Mouse (Mus musculus): ENCODE results near the gene Trim32. TPM values are rescaled to one million over a fixed set of nuclear protein-coding genes. Genes with fewer than 3 reads are reported as not detected.
A peak's percentile ranks its signal among the peaks of the same experiment; 100 is the strongest.

The Trim32 gene
- 4.9 and 5.4 TPM in 2 replicates for total RNA-seq (2014; fragmentation: Nextera tagmentation)
- 6.1 and 11.0 TPM in 2 replicates for total RNA-seq (2017)

- ATAC-seq (replicated peaks; ENCODE audit: low FRiP score, low TSS enrichment, poor library complexity, severe bottlenecking): peak; percentile 98
Observed at GRCm38 (mm10) chr4:65604504-65605150, at the start of gene Trim32. Gene Trim32, plus strand, starts transcription at chr4:65604986.

- ATAC-seq (replicated peaks; ENCODE audit: low FRiP score, low TSS enrichment, poor library complexity, severe bottlenecking): no peak
Observed at GRCm38 (mm10) chr4:65565493-65565892, 39.3 kb upstream of the Trim32 start.

GRCm38 (mm10) chr4:65580254-65580653 lies 24.5 kb upstream of the Trim32 start:
- ATAC-seq (replicated peaks; ENCODE audit: low FRiP score, low TSS enrichment, poor library complexity, severe bottlenecking): no peak

- no peak for ATAC-seq (replicated peaks; ENCODE audit: low FRiP score, low TSS enrichment, poor library complexity, severe bottlenecking)
Observed at GRCm38 (mm10) chr4:65586947-65587346, 17.8 kb upstream of the Trim32 start.

GRCm38 (mm10) chr4:65589780-65590179 lies 15.0 kb upstream of the Trim32 start:
- 0 out of 2 replicates have a peak, but pooled peaks have one; percentile 65 for ATAC-seq (replicated peaks; ENCODE audit: low FRiP score, low TSS enrichment, poor library complexity, severe bottlenecking)

- ATAC-seq (replicated peaks; ENCODE audit: low FRiP score, low TSS enrichment, poor library complexity, severe bottlenecking): no peak
Observed at GRCm38 (mm10) chr4:65594601-65595369, 10.0 kb upstream of the Trim32 start.

GRCm38 (mm10) chr4:65605151-65605702 lies 441 bp downstream of the Trim32 start:
- peak; percentile 54 for ATAC-seq (replicated peaks; ENCODE audit: low FRiP score, low TSS enrichment, poor library complexity, severe bottlenecking)

- peak; percentile 51 for ATAC-seq (replicated peaks; ENCODE audit: low FRiP score, low TSS enrichment, poor library complexity, severe bottlenecking)
Observed at GRCm38 (mm10) chr4:65607184-65607631, 2.4 kb downstream of the Trim32 start.

GRCm38 (mm10) chr4:65608112-65608511 lies 3.3 kb downstream of the Trim32 start:
- no peak for ATAC-seq (replicated peaks; ENCODE audit: low FRiP score, low TSS enrichment, poor library complexity, severe bottlenecking)

GRCm38 (mm10) chr4:65610329-65610728 lies 5.5 kb downstream of the Trim32 start:
- ATAC-seq (replicated peaks; ENCODE audit: low FRiP score, low TSS enrichment, poor library complexity, severe bottlenecking): no peak

GRCm38 (mm10) chr4:65610896-65611295 lies 6.1 kb downstream of the Trim32 start:
- no peak for ATAC-seq (replicated peaks; ENCODE audit: low FRiP score, low TSS enrichment, poor library complexity, severe bottlenecking)

- no peak for ATAC-seq (replicated peaks; ENCODE audit: low FRiP score, low TSS enrichment, poor library complexity, severe bottlenecking)
Observed at GRCm38 (mm10) chr4:65613135-65613534, 8.3 kb downstream of the Trim32 start.

GRCm38 (mm10) chr4:65620125-65620524 lies 15.3 kb downstream of the Trim32 start:
- ATAC-seq (replicated peaks; ENCODE audit: low FRiP score, low TSS enrichment, poor library complexity, severe bottlenecking): no peak

- no peak for ATAC-seq (replicated peaks; ENCODE audit: low FRiP score, low TSS enrichment, poor library complexity, severe bottlenecking)
Observed at GRCm38 (mm10) chr4:65638231-65638630, 33.4 kb downstream of the Trim32 start.

- no peak for ATAC-seq (replicated peaks; ENCODE audit: low FRiP score, low TSS enrichment, poor library complexity, severe bottlenecking)
Observed at GRCm38 (mm10) chr4:65642611-65643010, 37.8 kb downstream of the Trim32 start.

- 0 out of 2 replicates have a peak, but pooled peaks have one; percentile 41 for ATAC-seq (replicated peaks; ENCODE audit: low FRiP score, low TSS enrichment, poor library complexity, severe bottlenecking)
Observed at GRCm38 (mm10) chr4:65654723-65655122, 49.9 kb downstream of the Trim32 start.

- ATAC-seq (replicated peaks; ENCODE audit: low FRiP score, low TSS enrichment, poor library complexity, severe bottlenecking): no peak
Observed at GRCm38 (mm10) chr4:65663176-65663575, 58.4 kb downstream of the Trim32 start.
